Mouse (Mus musculus): Measurements from ENCODE around the gene Axin2.
"Not testable (repeated sequence)": the region's sequence is repeated elsewhere in the genome, so short reads cannot be mapped to it uniquely, and the experiment has no call there.

The Axin2 gene

GRCm38 (mm10) chr11:108920158-108920635, at the start of gene Axin2:
Gene Axin2, plus strand, starts transcription at chr11:108920349.
- DNase-seq = peak; percentile 90 to 95

- not testable (repeated sequence) for DNase-seq
These were observed 48.9 kb upstream of the Axin2 start for GRCm38 (mm10) chr11:108871284-108871683.

- no peak for DNase-seq
These were observed 48.4 kb upstream of the Axin2 start for GRCm38 (mm10) chr11:108871748-108872147.

- no peak for DNase-seq
These were observed 43.4 kb upstream of the Axin2 start for GRCm38 (mm10) chr11:108876633-108877205.

- DNase-seq = no peak
These were observed 42.6 kb upstream of the Axin2 start for GRCm38 (mm10) chr11:108877520-108877919.

GRCm38 (mm10) chr11:108880546-108880945, 39.6 kb upstream of the Axin2 start:
- no peak for DNase-seq

GRCm38 (mm10) chr11:108881662-108882061, 38.5 kb upstream of the Axin2 start:
- DNase-seq = no peak

- peak in 1 of 2 experiments; percentile 26 for DNase-seq
These were observed 34.8 kb upstream of the Axin2 start for GRCm38 (mm10) chr11:108885276-108885896.

GRCm38 (mm10) chr11:108886060-108886459, 34.1 kb upstream of the Axin2 start:
- DNase-seq = no peak

GRCm38 (mm10) chr11:108889121-108889520, 31.0 kb upstream of the Axin2 start:
- DNase-seq = peak in 1 of 2 experiments; percentile 43

- no peak for DNase-seq
These were observed 29.6 kb upstream of the Axin2 start for GRCm38 (mm10) chr11:108890544-108890943.

GRCm38 (mm10) chr11:108891111-108891870, 28.9 kb upstream of the Axin2 start:
- peak; percentile 56 for DNase-seq

GRCm38 (mm10) chr11:108891871-108892380, 28.2 kb upstream of the Axin2 start:
- no peak for DNase-seq

- no peak for DNase-seq
These were observed 27.7 kb upstream of the Axin2 start for GRCm38 (mm10) chr11:108892406-108892805.

- DNase-seq = no peak
These were observed 26.8 kb upstream of the Axin2 start for GRCm38 (mm10) chr11:108893232-108893790.

GRCm38 (mm10) chr11:108893855-108894510, 26.2 kb upstream of the Axin2 start:
- DNase-seq = no peak

GRCm38 (mm10) chr11:108897034-108897433, 23.1 kb upstream of the Axin2 start:
- DNase-seq = peak; percentile 74 to 80

- DNase-seq = no peak
These were observed 22.1 kb upstream of the Axin2 start for GRCm38 (mm10) chr11:108898063-108898462.

- DNase-seq = no peak
These were observed 21.7 kb upstream of the Axin2 start for GRCm38 (mm10) chr11:108898483-108898882.

- DNase-seq = peak; percentile 70 to 88
These were observed 19.2 kb upstream of the Axin2 start for GRCm38 (mm10) chr11:108900718-108901488.

GRCm38 (mm10) chr11:108901670-108902069, 18.5 kb upstream of the Axin2 start:
- peak; percentile 76 to 85 for DNase-seq

- no peak for DNase-seq
These were observed 17.8 kb upstream of the Axin2 start for GRCm38 (mm10) chr11:108902303-108902702.
